Mouse (Mus musculus) MN1 (cell line): ENCODE measurements around the gene Pdzd9.
A peak's percentile ranks its signal among the peaks of the same experiment; 100 is the strongest.
"Not testable (repeated sequence)": the region's sequence is repeated elsewhere in the genome, so short reads cannot be mapped to it uniquely, and the experiment has no call there.

Experiments used
- DNase-seq: peaks from one replicate; pipeline ENCODE4 v3.0.0-alpha.2; 2016; ENCODE audit warnings: low spot score

The Pdzd9 gene

DNA sequence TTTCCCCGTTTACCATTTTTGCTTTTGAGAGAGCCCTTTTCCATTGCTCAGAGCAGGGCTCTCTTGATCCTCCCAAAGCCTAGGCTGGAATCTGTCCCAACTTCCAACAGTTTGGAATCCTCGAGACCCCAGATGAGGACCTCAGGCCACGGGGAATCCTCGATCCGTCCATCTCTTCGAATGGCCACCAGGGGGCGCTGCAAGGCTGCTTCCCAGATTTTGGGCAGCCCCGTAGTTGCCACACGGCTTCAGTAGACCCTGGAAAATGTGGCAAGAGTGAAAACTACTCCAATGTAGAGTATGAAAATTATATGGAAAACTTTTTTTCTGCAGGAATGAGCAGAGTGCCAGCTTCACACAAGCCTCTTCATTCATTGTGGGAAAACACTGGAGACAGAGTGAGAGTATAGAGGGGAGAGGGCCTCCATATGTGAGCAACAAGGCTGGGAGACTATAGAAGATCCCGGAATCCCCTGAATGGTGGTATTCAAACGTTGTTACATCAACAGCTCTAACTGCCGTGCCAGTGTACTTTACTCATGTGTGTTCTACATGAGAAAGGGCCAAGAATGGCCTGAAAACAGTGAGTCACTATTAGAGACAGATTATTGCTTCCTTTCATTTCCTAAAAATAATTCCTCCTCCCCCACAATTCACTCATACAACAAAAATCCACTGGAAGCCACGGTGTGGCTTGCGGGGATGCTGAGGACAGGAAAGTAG lies at the start of gene Pdzd9:
Pdzd9 (minus strand) TSS at position 191 of the 723 bp plus-strand sequence.
- DNase-seq = peak; percentile 71

DNA sequence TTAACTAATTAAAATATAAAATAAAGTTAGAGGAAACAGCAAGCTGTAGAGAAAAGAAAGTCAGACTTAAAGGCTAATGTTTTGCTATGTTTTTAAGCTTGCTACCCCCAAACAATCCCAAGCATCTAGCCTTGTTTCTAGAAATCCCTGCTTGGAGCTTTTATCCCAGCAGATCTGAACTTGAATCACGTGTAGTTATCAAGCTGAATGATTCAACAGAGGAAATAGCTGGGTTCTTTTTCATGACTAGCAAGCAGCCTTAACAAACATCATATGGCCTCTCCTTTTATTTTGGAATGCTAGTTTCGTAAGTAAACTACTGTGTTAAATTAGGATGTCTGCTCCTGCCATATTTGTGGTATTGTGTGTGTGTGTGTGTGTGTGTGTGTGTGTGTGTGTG lies 47.1 kb upstream of the Pdzd9 start:
- DNase-seq = no peak

DNA sequence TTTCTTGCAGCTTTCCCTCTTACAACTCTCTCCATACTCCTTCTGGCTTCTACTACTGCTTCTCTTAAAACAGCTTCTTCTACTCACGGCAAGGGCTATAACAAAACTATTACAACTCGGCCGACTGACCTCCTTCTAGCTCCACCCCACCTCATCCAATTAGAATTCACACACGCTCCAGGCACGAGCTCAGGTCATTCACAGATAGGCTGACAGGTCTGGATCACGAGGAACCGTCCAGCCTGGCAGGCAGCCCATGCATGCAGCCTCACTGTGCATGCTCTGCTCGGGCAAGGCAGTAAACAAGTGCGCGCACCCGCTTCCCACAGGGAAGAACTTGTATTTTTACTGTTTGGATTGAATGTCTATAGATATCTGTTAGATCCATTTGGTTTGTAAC lies 43.8 kb upstream of the Pdzd9 start:
- DNase-seq = not testable (repeated sequence)

DNA sequence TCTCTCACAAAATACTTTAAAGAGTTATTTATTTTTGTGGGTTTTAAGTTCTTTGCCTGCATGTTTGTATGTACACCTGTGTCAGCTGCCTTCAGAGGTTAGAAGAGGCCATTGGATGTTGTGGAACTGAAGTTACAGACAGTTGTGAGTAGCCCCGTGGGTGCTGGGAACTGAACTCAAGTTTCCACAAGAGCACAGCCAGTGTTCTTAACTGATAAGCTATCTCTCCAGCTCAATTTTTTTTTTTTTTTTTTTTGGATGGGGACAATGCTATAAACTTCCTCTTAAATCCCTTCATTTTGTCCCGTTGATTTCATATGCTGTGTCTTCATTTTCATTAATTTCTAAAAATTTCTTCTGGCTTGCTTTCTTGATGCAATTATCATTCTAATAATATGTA lies 43.1 kb upstream of the Pdzd9 start:
- no peak for DNase-seq

DNA sequence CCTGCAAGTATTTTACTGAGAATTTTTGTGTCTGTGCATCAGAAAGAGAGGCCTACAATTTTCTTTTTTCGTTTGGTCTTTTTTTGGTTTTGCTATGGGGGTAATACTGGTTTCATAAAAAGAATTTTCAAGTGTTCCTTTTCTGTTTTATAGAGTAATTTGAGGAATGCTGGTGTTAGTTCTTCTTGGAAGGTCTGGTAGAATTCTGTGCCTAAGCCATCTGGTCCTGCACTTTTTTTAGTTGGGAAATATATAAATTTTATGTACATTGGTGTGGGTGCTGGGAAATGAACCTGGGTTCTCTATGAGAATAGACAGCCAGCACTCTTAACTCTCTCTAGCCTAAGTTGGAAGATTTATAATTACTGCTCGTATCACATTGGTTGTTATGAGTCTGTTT lies 41.9 kb upstream of the Pdzd9 start:
- no peak for DNase-seq

DNA sequence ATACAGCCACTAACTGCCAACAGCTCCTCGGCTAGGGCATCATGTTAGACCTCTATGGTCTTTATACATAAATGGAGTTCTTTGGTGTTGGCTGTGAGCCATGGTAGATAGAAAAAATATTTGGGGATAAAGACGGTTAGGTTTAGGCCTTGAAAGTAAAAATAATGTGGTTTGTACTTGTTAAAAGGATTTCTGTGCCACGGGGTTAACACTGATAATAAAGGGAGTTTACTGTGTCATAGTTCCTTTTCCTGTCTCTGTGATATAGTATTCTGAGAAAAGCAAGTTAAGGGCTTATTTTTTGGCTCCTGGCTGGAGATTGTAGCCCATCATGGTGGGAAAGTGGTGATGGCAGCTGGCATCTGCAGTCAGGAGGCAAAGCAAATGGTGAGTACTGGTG lies 33.7 kb upstream of the Pdzd9 start:
- DNase-seq = no peak

DNA sequence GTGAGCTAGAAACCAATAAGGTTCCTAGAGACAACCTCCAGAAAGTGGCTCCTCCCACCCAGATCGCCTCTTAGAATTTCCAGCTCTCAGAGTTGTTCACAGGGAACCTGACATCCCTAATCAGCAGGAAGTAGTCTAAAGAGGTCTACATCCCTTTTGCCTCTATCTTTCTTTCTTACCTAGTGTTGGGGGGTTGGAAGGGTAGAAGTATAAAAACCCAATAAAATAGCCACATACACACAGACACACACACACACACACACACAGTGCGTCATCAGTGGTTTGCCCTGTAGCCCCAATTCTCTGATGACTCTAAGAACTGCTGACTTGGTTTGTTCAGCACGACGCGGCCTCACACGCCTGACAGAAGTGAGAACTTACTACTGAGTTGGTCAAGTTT lies 29.4 kb upstream of the Pdzd9 start:
- no peak for DNase-seq

DNA sequence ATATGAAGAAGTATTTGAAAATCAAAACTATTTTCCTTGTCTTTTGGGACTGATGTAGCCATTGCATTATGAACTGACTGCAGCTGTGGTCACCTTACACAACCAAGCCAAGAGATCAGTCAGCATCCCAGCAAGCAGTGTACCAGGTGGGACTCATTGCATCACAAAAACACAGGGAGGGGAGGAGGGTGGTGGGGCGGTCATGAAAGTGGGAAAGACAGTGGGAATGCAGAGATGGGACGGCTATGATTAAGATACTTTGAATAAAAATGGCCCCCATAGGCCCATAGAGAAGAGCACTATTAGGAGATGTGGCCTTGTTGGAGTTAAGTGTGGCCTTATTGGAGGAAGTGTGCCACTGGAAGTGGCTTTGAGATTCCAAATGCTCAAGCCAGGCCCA lies 26.2 kb upstream of the Pdzd9 start:
- DNase-seq = no peak

DNA sequence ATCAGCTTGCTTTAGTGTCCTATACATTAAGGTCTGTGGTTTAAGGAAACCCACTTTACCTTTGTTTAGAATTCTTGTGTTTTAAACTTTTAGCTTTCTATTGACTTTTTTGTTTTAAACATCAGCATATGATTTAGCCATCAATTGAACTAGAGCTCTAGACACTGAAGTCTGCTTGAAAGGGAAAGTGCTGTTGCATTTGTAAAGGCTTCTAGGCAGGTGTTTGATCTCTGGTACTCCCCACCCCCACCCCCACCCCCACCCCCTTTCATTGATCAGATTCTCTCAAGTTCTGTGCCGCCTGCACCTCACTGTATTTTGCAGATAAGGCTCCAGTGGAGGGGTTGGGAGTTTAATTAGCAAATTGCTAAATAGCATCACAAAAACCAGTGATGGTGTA lies 25.5 kb upstream of the Pdzd9 start:
- no peak for DNase-seq

DNA sequence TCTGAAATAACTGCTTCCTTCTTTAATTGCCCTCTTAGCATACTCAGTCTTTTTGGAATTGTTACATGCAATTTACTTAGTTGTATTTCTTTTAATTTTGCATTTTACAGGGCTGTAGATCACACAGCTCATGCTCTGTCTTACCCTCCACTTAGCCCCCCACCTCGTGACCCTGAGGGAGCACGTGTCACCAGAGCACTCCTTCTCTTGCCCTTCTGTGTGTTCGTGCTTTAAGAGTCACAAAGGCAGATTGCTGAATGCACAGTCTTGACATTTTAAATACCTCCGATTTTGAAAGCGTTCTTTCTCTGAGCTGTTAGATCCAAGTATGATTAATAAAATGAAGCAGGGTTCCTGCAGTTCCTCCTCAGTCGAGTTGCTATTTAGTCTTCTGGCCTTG lies 25.1 kb upstream of the Pdzd9 start:
- DNase-seq = no peak

DNA sequence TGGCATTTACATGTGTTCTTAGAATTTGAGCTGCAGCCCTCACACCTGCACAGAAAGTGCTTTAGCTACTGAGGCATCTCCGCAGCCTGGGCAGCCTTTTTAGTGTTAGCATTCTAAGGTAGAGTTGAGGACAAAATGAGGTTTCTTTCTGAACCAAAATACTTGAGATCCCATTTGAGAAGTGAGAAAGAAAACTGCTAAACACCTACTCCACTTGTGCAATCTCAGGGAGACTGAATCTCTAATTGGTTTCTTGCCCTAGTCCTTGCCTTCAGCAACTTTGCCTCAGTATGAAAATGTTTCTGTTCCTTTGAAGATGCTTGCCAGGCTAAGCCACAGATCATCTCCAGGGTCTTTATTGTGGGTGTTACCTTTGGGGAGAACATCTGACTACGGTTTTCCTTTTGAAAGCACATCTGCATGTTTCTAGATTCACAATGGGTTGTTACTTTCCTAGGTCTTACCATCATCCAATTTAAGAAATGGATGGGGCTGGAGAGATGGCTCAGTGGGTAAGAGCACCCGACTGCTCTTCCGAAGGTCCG lies 23.8 kb upstream of the Pdzd9 start:
- DNase-seq = no peak

DNA sequence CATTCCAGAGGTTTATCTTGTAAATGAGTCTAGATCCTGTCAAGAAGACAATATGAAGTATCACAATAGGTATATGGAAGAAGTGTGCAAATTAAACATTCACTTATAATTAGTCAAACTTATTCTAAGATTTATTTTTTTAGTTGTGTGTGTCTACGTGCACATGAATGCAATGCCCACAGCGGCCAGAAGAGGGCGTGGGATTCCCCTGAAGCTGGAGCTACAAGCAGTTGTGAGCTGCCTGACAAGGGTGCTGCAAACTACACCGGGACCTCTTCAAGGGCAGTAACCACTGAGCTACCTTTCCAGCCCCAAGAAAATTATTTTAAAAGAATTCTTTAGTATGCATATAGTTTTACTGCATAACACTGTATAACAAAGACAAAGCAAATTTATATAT lies 20.5 kb upstream of the Pdzd9 start:
- no peak for DNase-seq

DNA sequence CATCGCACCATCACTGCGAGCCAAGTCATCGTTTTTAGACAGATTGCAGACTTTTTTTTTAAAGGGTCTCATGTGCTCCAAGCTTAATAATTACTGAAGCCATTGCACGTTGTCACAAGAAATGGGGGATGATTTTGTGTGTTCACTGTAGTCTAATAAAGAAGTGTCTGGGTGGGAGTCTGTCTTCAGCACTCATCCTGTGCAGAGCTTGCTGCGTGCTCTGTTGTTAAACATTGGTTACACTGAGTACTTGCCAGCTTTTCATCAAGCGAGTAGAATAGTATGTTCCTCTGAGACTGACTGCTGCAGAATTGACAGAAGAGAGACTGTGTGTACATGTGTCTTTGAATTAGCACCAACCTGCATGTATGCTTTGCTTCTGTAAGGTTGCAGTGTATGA lies 15.1 kb upstream of the Pdzd9 start:
- DNase-seq = no peak

DNA sequence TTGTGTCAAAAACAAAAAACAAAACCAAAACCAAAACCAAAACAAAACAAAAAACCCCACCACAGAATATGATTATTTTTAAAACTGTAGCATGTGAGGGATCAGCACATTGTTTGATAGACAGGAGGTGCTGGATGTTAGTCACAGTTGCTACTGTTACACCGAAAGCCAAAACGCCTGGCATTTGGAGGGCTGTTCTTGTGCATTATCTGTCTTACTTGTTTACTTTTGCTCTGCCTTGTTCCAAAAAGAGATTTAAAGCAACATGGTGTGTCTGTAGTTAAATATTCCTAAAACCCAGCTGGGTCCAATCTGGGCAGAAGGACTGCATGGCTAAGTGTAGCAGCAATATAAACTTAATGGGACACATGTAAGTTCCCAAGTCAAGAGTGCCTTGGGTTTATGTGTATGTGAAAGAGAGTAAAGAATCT lies 14.6 kb upstream of the Pdzd9 start:
- no peak for DNase-seq

DNA sequence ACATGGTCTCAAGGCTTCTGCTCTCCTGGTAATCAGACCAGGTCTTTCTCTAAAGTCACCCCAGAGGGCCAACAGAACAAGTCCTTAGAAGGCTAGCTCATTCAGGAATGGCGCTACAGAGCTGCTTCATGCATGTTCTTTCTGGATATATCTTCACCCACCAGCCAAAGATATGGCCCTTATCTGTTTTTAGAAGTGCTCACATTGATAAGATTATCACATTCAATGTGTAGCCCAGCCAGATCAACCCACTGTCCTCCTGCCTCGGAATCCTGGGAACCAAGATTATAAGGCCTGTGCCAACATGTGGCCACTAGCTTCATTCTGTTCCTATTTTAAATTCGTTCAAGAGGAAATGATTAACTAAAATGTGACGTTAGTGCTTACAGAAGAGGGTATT lies 11.9 kb upstream of the Pdzd9 start:
- DNase-seq = no peak

DNA sequence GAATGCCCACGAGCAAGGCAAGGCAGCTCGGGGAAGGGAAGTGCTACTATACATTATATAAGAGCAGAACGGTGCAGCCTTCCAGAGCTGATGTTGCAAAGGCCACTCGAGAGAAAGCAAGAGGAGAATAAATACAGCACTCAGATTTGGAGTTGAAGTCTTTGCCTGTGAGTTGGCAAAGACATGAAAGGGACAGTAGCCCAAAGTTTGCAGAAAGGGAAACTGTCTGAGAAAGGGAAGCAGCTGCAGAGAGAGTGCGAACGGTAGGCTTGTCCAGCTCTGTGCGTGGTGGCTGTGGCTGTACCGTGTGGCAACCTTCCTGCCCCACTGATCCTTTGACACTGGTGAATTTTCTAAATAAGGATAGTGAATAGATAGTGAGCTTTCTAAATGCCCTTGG lies 8.9 kb upstream of the Pdzd9 start:
- no peak for DNase-seq

DNA sequence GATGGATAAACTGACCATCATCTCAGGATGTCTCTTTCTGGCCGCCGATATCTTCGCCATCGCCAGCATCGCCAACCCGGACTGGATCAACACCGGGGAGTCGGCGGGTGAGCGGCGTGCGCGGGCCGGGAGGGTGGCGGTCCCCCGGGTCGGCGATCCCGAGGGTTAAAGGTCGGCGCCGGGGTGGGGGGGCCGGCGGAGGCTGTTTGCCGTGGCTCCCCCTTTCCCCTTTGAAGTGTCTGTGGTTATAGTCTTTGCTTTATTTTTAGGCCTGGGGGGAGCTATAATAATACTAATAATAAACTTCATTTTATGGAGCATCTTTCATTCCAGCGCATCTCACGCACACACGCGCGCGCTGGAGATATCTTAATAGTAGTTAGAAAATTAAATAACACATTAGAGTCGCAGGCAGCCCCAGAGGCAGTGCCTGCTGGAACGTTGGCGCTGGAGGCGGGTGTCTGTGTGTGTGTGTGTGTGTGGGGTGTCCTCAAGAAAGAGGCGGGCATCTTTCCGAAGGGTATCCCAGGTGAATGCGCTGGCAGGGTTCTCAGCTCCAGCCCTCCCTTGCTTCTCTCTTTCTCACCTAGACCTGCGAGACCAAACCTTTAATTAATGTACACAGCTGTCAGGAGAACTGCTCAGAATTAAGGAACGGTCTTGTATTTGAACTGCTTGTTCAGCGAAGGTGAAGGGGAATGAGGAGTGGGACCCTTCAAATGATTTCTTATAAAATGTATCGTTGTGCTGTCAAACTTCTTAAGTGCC lies 7.8 kb upstream of the Pdzd9 start:
- DNase-seq = peak; percentile 38

DNA sequence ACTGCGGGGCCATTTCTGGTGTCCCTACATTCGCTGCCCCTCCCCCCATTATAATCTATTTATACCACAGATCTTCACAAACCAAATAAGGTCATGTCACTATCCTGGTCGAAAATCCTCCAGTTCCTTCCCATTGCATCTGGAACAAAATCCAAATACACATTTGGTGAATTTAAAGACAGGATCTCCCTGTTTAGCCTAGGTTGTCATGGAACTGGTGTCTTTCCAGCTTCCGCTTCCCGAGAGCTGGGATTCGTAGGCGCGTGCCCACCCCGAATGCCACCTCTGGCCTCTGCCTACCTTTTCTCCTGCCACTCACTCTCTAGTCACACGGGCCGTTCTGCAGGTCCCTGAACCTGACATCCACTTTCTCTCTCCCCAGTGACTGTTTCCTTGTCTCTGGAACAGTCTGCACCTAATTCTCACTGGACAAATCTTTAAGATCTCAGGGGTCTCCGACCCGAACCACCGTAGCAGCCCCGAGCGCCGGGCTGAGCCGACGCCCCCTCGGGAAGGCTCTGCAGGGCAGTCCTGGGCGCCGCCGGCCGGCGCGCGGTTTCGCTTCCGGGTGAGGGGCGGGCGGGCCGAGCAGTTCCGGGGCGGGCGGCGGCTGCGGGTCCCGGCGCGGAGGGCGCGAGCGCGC lies 7.0 kb upstream of the Pdzd9 start, which contains the start of gene Mosmo:
Mosmo (plus strand) TSS at position 618 of the 643 bp plus-strand sequence.
- DNase-seq = peak; percentile 76

DNA sequence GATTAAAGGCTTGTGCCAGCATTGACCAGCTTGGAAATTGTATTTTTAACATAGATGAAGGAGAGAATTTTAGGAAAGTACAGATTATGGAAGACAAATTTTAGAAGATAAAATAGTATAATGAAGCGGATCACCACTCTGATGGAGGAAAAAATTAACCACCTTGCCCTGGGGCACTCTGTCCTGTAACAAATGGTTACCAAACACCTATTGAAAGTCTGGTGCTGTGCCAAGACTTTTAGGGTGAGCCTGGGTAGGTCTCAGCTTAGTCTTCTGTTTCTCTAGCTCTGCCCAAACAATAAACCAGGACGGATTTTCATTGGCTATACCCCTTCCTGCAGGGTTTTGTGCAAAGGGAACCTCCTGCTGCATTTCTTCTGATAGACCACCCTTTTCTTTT lies 1.1 kb upstream of the Pdzd9 start:
- DNase-seq = no peak

DNA sequence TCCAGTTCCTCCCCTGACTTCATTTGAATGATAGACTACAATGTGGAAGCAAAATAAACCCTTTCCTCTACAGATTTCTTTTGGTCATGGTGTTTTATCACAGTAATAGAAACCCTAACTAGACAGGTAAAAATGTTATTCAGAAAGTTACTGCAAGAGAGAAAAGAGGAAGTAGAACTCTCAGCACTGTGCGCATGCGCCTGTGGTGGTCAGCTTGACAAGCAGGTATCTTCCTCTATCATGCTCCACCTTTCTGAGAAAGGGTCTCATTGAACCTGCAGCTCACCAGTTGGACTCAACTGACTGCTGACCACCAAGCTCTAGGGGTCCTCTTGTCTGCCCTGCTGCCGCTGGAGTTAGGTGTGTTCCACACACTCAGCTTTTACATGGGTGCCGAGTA lies 8.1 kb downstream of the Pdzd9 start:
- no peak for DNase-seq

DNA sequence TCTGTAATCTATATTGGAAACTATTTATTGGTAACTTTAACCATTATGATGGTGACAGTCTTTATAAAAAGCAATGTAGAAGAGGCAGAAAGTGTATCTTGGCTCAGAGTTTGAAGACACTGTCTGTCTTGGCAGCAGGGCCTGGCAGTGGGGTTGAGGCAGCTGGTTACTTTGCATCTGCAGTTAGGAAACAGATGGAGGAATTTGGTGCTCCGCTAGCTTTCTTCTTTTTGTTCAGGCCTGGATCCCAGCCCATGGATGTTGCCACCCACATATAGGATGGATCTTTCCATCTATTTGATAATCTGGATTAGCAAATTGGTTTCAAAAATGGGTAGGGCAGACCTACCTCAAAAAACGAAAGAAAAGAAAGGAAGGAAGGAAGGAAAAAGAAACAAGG lies 22.3 kb downstream of the Pdzd9 start:
- DNase-seq = no peak

DNA sequence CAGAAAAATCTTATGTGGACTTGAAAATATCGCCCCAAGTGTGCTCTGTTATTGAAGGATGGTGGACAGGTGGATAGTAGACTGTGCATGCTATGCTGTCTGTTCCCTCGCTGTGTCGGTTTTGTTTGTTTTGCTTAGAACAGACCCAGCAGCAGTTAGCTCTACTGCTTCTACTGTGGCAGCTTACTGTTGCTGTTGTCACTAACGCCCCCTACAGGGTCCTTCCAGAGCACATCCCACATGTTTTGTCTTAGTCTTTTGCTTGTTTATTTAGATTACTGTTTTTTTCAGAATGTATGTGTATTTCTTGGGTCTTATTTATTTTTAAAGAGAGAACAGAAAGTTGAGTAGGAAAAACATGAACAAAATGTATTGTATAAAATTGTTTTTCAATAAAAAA lies 26.9 kb downstream of the Pdzd9 start:
- DNase-seq = no peak

DNA sequence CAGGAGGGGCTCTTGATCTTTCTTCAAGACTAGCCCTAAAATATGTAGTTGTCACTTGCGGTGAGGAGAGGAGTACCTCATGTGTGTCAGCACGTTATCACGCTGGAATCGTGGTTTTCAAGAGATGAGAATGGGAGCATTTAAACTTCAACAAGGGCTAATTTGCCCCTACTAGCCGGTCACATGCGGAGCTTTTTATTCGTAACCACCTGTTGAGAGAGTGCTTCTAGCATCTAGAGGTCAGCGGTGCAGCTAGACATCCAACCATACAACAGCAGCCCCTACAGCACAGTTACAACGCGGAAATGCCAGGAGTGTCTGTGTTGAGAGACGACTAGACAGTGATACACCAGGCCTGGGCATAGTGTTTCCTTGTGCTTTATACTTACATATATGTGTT lies 34.3 kb downstream of the Pdzd9 start:
- peak; percentile 31 for DNase-seq
